Mouse (Mus musculus) granulocyte monocyte progenitor cell, adult 5-6 weeks (primary cell): ENCODE data around the gene Vmn1r135. TPM values are rescaled to one million over a fixed set of nuclear protein-coding genes. Genes with fewer than 3 reads are reported as not detected.
"Not testable (repeated sequence)": the region's sequence is repeated elsewhere in the genome, so short reads cannot be mapped to it uniquely, and the experiment has no call there.

Source experiments
- ATAC-seq: replicated peaks from 2 replicates; pipeline ENCODE4 v1.8.0; 2016; ENCODE audit warnings: mild to moderate bottlenecking, moderate TSS enrichment, inconsistent platforms; ENCODE audit not compliant: poor library complexity, severe bottlenecking
- total RNA-seq, 2 experiments: library from RNA; stranded (forward) in 1 of 2; stranded (reverse) in 1 of 2; fragments of 200-712, 200-1000 nt in 1 of 2; fragments of >200 nt in 1 of 2; fragmentation: Nextera tagmentation in 1 of 2; gene quantifications; 2 replicates each; pipeline ENCODE4 v1.2.3; 2014 to 2017

Vmn1r135 gene
- not detected in 2 replicates for total RNA-seq (2014; fragmentation: Nextera tagmentation)
- not detected in 2 replicates for total RNA-seq (2017)

GRCm38 (mm10) chr7:21832051-21832450 lies at the start of gene Vmn1r135:
Vmn1r135 (plus strand) TSS chr7:21832351.
- not testable (repeated sequence) for ATAC-seq

DNA sequence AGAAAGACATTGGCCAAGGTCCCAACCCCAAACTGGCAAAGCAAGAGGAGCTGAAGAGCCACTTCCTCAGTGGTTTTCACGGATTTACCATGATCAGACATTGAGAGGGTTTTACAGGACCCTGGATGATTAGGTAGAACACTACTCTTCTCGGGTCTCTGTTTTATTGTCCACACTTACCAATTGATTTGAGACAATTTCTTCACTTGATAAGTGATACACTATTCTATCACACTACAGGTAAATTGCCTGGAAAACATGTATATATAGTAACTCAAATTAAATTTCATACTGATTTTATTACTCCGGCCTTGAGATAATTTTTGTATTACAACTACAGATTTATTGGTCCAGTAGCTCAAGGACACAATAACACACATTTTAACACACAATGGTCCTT lies 35.5 kb upstream of the Vmn1r135 start, which contains the start of gene Gm4177:
TSS of gene Gm4177 (minus strand) at position 101 of the 400 bp plus-strand sequence.
- not testable (repeated sequence) for ATAC-seq

GRCm38 (mm10) chr7:21844167-21844566 lies 12.0 kb downstream of the Vmn1r135 start, which contains the start of gene Gm5725:
Gm5725 (minus strand) TSS chr7:21844267.
- not testable (repeated sequence) for ATAC-seq

Other genes with a start within 250 kb of the Vmn1r135 start
- not detected in 2 replicates for gene Vmn1r132, start 218.3 kb upstream of the Vmn1r135 start, total RNA-seq (2014; fragmentation: Nextera tagmentation)
- gene Vmn1r132, start 218.3 kb upstream of the Vmn1r135 start, total RNA-seq (2017): not detected in 2 replicates
- not detected in 2 replicates for gene Gm4175, start 70.9 kb upstream of the Vmn1r135 start, total RNA-seq (2014; fragmentation: Nextera tagmentation)
- gene Gm4175, start 70.9 kb upstream of the Vmn1r135 start, total RNA-seq (2017): not detected in 2 replicates
- not detected in 2 replicates for gene Gm4177, start 35.6 kb upstream of the Vmn1r135 start, total RNA-seq (2014; fragmentation: Nextera tagmentation)
- gene Gm4177, start 35.6 kb upstream of the Vmn1r135 start, total RNA-seq (2017): not detected in 2 replicates
- gene Gm5725, start 11.9 kb downstream of the Vmn1r135 start, total RNA-seq (2014; fragmentation: Nextera tagmentation): not detected in 2 replicates
- gene Gm5725, start 11.9 kb downstream of the Vmn1r135 start, total RNA-seq (2017): not detected in 2 replicates
- gene Gm5891, start 88.9 kb downstream of the Vmn1r135 start, total RNA-seq (2014; fragmentation: Nextera tagmentation): not detected in 2 replicates
- gene Gm5891, start 88.9 kb downstream of the Vmn1r135 start, total RNA-seq (2017): not detected in 2 replicates
- not detected in 2 replicates for gene Vmn1r137, start 162.2 kb downstream of the Vmn1r135 start, total RNA-seq (2014; fragmentation: Nextera tagmentation)
- not detected in 2 replicates for gene Vmn1r137, start 162.2 kb downstream of the Vmn1r135 start, total RNA-seq (2017)
- not detected in 2 replicates for gene Vmn1r138, start 196.5 kb downstream of the Vmn1r135 start, total RNA-seq (2014; fragmentation: Nextera tagmentation)
- gene Vmn1r138, start 196.5 kb downstream of the Vmn1r135 start, total RNA-seq (2017): not detected in 2 replicates
- not detected in 2 replicates for gene Gm6176, start 224.0 kb downstream of the Vmn1r135 start, total RNA-seq (2014; fragmentation: Nextera tagmentation)
- gene Gm6176, start 224.0 kb downstream of the Vmn1r135 start, total RNA-seq (2017): not detected in 2 replicates
- gene Vmn1r139, start 236.7 kb downstream of the Vmn1r135 start, total RNA-seq (2014; fragmentation: Nextera tagmentation): not detected in 2 replicates
- not detected in 2 replicates for gene Vmn1r139, start 236.7 kb downstream of the Vmn1r135 start, total RNA-seq (2017)